Mouse (Mus musculus) heart, embryonic 15.5 days (tissue): Measurements from ENCODE around the gene Tcte1. TPM values are rescaled to one million over a fixed set of nuclear protein-coding genes. Genes with fewer than 3 reads are reported as not detected.

Experiments
- ATAC-seq: fragments of 200-750 bp; cut with Nextera tagmentation; replicated peaks from 2 replicates; pipeline ENCODE4 v1.8.0; 2017; ENCODE audit warnings: low read depth, moderate TSS enrichment; ENCODE audit not compliant: insufficient number of reproducible peaks, insufficient read depth, low FRiP score
- H3K27ac ChIP-seq: fragments of 300-500 bp; sonication (generic); 2 replicates; pipeline ENCODE4 v1.5.1; 2015; ENCODE audit warnings: mild to moderate bottlenecking, inconsistent platforms
- H3K27me3 ChIP-seq: fragments of 300-500 bp; sonication (generic); 2 replicates; pipeline ENCODE4 v1.6.1; 2015; ENCODE audit warnings: inconsistent platforms
- H3K36me3 ChIP-seq: fragments of 300-500 bp; sonication (generic); 2 replicates; pipeline ENCODE4 v1.6.1; 2015; ENCODE audit warnings: mild to moderate bottlenecking, inconsistent platforms
- H3K4me1 ChIP-seq: fragments of 300-500 bp; sonication (generic); replicated peaks from 2 replicates; pipeline ENCODE4 v1.6.1; 2015; ENCODE audit warnings: inconsistent platforms
- H3K4me2 ChIP-seq: fragments of 300-500 bp; sonication (generic); 2 replicates; pipeline ENCODE4 v1.6.1; 2015; ENCODE audit warnings: inconsistent platforms, mild to moderate bottlenecking, moderate library complexity
- H3K4me3 ChIP-seq: fragments of 300-500 bp; sonication (generic); 2 replicates; pipeline ENCODE4 v1.5.1; 2015; ENCODE audit warnings: mild to moderate bottlenecking, inconsistent platforms
- H3K9ac ChIP-seq: fragments of 300-500 bp; sonication (generic); 2 replicates; pipeline ENCODE4 v1.6.1; 2015; ENCODE audit warnings: mild to moderate bottlenecking, inconsistent platforms
- H3K9me3 ChIP-seq: fragments of 300-500 bp; sonication (generic); replicated peaks from 2 replicates; pipeline ENCODE4 v1.6.1; 2016; ENCODE audit warnings: inconsistent platforms
- WGBS: fragments of 180-500 bp; shearing (Covaris S2); methylation state at CpG from one replicate; pipeline ENCODE4 v1.1.7; 2015; ENCODE audit warnings: mixed read lengths; 5-methylcytosine and 5-hydroxymethylcytosine counted together
- polyA plus RNA-seq: library from polyadenylated mRNA; unstranded; fragments of >200 nt; fragmentation: Nextera tagmentation; extraction: Ambion mirVana; gene quantifications from 2 replicates; pipeline ENCODE4 v1.2.1, GENCODE M21; 2015

Tcte1 gene
- polyA plus RNA-seq, 1 experiment from 2014 or later: 0.16 TPM

DNA sequence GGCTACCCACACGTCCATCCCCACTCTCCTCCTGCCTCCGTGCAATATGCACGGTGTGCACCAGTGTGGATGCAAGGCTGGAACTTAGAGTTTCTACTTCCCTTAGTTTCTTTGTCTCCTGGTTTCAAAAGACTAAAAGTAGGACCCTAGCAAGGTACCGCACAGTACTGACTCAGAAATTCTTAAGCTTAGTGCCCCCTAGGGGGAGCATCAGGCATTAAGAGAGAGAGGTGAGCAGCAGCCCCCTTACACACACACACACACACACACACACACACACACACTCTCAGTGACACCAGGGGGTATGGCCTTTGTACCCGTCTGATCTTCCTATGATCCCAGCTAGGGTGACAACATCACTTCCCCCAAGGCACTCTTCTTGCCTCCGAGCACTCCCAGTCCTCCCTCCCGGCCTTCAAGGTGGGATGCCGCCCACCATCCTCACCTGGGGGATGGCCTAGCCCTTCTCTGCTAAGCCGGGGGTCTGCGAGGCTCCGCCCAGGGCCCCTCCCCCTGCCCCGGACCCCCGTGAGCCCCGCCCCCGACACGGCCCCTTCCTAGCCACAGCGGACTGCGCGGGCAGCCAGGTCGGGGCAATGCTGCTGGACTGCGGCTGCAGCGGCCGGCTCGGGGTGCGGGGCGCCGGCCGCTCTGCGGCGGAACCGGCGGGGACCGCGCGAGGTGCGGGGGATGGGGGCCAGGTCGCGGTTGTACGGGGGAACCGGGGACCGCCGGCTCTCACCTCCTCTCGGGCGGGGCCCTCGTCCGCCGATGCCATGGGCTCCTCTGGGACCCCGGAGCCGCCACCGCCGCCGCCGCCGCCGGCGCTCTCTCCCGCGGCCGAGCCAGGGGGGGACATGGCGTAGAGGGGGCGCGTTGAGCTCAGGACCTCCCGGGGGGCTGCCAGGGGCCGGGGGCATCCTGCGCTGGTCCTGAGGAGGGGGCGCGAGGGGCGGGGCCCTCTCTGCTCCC is 25.6 kb downstream of the Tcte1 start:
- peak overlapping the region; percentile 62 for H3K4me3 ChIP-seq
- H3K27me3 ChIP-seq: peaks cover 78% of the 10 kb centered on the region
- 3% methylated on average over 40 of the region's 68 CpGs for WGBS
- H3K27ac ChIP-seq: no peak overlapping the region
- H3K9me3 ChIP-seq: no peaks in the 10 kb centered on the region
- peaks cover 39% of the 10 kb centered on the region for H3K4me1 ChIP-seq
- 0 out of 2 replicates have a peak, but pooled peaks have one; percentile 14 for ATAC-seq
- peak overlapping the region; percentile 97 for H3K4me2 ChIP-seq
- H3K36me3 ChIP-seq: no peaks in the 10 kb centered on the region
- H3K9ac ChIP-seq: peak overlapping the region; percentile 56

DNA sequence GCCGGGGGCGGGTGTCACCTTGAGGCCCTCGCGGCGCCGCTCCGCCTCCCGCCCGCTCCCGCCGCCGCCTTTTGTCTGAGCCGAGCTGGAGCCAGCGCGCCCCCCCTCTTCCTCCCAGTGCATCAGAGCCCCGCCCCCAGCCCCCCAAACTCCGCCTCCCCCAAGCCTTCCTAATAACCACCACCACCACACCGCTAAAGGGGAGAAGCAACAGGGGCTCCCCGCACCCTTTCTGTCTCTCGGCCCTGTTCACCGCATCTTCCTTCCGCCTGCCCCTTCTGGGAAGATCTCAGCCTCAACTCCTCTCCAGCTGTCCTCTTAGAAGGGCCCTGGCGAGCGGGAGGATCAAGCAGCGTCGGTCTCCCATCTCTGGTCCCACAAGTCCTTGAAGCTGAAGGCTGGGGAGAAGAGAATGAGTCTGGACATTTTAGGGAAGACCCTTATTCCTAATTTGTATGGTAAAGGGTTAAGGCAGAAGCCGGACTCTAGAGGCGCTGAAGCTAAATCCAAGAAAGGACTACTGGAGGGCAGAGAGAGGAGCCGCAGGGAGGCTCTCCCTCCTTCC is 26.5 kb downstream of the Tcte1 start, which contains the start of gene Tmem151b:
Gene Tmem151b (minus strand): TSS at position 61 of the 565 bp plus-strand sequence.
- Histone ChIP-seq H3K36me3 (no peaks in the 10 kb centered on the region), H3K4me3 (peak within 1 kb of the TSS; percentile 62), H3K4me1 (peaks cover 34% of the 10 kb centered on the region), H3K4me2 (peak within 1 kb of the TSS; percentile 97), H3K9me3 (no peaks in the 10 kb centered on the region), H3K9ac (peak within 1 kb of the TSS; percentile 56), H3K27me3 (peaks cover 76% of the 10 kb centered on the region), H3K27ac (no peak within 1 kb of the TSS)
- WGBS: under 1% methylated on average over 28 of the region's 29 CpGs
- no peak; the same call in 1 of the 2 replicates for ATAC-seq

DNA sequence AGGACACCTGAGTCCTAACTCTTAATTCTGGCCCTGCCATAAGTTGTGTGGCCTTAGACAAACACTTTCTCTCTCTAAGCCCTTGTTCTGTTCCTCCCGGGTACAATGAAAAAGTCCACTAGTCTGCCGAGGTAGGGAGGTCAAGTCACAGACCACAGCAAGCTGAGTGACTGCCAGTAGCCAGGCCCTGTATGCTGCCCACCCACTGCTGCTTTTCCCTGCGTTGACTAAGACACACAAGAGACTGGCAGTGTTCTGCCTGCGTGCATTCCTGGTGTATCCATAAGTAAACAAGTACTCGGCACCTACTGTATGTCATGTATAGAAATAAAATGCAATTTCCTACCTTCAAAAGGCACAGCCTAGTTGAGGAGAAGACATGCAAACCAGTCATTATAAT is 27.0 kb downstream of the Tcte1 start:
- Histone ChIP-seq H3K4me3 (0 out of 2 replicates have a peak overlapping the region, but pooled peaks have one; percentile 62), H3K9me3 (no peaks in the 10 kb centered on the region), H3K27ac (no peak overlapping the region), H3K36me3 (no peaks in the 10 kb centered on the region), H3K4me2 (peak overlapping the region; percentile 97), H3K4me1 (peaks cover 28% of the 10 kb centered on the region), H3K9ac (no peak overlapping the region), H3K27me3 (peaks cover 71% of the 10 kb centered on the region)
- ATAC-seq: no peak
- 32% methylated on average over 5 of the region's 5 CpGs for WGBS

DNA sequence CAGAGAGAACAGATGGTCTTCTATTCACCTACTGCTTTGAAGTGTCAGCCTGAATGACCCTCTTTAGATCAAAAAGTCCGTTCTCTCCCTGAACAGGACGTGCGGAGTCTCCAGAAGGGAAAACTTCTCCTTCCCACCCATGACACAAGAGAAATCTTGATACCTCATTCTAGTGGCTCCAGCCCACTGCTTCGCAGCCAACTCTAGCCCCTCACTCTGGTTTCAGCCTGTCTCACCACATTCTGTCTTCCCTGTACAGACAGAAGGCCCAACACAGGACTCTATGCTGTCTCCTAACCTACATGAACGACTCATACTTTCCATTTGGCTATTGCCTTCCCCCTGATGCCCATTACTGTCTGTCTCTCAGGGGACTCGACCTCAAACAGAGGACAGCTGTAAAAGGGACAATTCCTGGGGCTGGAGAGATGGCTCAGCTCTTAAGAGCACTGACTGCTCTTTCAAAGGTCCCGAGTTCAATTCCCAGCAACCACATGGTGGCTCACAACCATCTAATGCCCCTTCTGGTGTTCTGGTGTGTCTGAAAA is 28.1 kb downstream of the Tcte1 start:
- H3K27ac ChIP-seq: no peak overlapping the region
- no peaks in the 10 kb centered on the region for H3K9me3 ChIP-seq
- peaks cover 62% of the 10 kb centered on the region for H3K27me3 ChIP-seq
- 58% methylated on average over 7 of the region's 7 CpGs for WGBS
- no peak overlapping the region for H3K4me2 ChIP-seq
- H3K4me3 ChIP-seq: no peak overlapping the region
- ATAC-seq: no peak
- H3K36me3 ChIP-seq: no peaks in the 10 kb centered on the region
- no peak overlapping the region for H3K9ac ChIP-seq
- H3K4me1 ChIP-seq: peaks cover 25% of the 10 kb centered on the region

DNA sequence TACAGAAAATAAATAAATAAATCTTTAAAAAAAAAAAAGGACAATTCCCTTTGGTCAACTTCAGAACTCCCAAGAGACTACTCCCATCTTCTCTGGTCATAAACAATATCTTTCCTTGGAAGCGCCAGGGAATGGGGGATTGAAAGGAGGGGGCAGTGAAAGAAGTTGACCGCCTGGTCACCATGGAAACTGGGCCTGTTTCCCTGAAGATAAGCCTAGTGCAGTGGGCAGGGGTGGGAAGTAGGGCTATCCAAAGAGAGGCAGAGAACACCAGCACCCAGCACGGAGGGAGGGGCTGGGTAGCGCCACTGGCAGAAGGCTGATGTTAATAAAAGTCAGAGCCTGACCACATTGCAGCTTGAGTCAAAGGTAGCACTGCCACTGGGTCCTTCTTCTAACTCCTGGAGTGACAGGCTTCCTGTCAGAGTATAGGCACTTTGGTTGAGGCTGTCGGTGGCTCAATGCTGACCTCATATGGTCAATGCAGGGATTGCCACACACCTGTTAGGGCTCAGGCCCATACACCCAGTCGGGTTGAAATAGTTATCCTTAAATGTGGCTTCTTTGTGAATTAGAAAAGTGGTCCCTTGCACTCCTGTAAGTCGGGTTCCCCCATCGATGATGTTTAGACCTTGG is 28.7 kb downstream of the Tcte1 start:
- Histone ChIP-seq H3K27me3 (peaks cover 62% of the 10 kb centered on the region), H3K9ac (no peak overlapping the region)
- no peak for ATAC-seq

DNA sequence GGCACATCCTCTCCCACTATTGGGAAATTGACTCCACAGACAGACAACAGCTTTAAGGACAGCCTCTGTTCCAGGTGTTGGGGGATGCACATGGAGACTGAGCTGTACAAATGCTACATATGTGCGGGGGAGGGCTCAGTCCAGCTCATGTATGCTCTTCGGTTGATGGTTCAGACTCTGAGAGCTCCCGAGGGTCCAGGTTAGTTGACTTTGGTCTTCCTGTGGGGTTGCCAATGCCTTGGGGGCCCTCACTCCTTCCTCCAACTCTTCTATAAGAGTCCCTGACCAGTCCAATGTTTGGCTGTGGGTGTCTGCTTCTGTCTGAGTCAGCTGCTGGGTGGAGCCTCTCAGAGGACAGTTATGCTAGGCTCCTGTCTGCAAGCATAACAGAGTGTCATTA is 29.8 kb downstream of the Tcte1 start:
- 78% methylated on average over 3 of the region's 3 CpGs for WGBS
- H3K9me3 ChIP-seq: no peaks in the 10 kb centered on the region
- no peak overlapping the region for H3K4me2 ChIP-seq
- H3K36me3 ChIP-seq: no peaks in the 10 kb centered on the region
- no peak overlapping the region for H3K9ac ChIP-seq
- H3K27me3 ChIP-seq: peaks cover 55% of the 10 kb centered on the region
- no peak overlapping the region for H3K4me3 ChIP-seq
- peaks cover 38% of the 10 kb centered on the region for H3K4me1 ChIP-seq
- ATAC-seq: no peak
- no peak overlapping the region for H3K27ac ChIP-seq

More for the DNA sequence above, 28.7 kb downstream of the Tcte1 start:
- no peaks in the 10 kb centered on the region for H3K9me3 ChIP-seq
- WGBS: 6% methylated on average over 8 of the region's 8 CpGs
- H3K4me3 ChIP-seq: no peak overlapping the region
- H3K27ac ChIP-seq: no peak overlapping the region
- no peaks in the 10 kb centered on the region for H3K36me3 ChIP-seq
- H3K4me2 ChIP-seq: no peak overlapping the region
- H3K4me1 ChIP-seq: peaks cover 28% of the 10 kb centered on the region

DNA sequence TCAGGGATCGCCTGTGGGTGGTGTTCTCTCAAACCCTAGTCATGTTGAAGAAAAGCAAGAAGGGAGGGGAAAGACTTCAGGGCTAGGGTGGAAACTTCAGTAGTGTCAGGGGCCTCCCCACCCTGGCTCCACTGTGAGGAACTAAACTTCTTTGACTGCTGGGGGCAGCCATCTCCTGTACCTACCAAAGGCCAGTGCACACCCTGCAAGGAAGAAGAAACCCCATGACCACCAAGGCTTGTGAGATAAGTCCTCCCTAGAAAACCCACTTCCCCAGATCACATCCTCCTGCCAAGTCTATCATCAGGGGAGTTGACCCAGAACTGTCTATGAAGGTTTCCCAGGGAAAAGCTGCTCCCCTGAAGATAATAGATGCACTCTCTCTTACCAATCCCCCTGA is 31.2 kb downstream of the Tcte1 start:
- Histone ChIP-seq H3K36me3 (no peaks in the 10 kb centered on the region), H3K27ac (no peak overlapping the region)
- no peak for ATAC-seq

DNA sequence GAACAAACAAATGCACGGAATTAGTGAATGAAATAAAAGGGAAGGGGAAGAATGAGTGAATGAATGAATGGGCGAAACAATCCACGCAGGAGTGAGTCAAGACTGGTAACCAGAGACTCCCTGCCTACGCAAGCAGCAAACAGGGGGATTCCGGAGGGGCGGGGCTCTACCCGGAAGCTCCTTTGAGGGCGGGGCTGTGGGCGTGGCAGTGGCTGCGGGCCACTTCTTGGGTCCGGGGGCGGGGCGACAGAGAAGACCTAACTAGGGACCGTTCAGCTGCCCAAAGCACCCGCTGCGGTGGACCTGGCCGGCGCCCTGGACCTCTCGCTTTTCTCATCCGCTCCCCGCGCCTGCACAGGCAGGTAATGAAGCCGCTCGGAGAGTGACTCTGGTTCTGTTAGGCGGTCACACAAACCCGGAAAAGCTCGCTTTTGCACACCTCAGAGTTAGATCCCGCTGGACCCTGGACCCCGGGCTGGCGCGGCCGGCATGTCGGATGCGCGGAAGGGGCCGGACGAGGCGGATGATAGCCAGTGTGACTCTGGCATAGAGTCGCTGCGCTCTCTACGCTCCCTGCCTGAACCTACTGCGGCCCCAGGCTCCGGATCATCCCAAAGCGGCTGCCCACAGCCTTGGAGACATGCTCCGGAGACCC is 32.3 kb downstream of the Tcte1 start, which contains the start of gene Nfkbie:
Gene Nfkbie (plus strand): TSS at position 252 of the 655 bp plus-strand sequence.
- Histone ChIP-seq H3K9ac (peak within 1 kb of the TSS; percentile 62), H3K4me2 (peak within 1 kb of the TSS; percentile 77), H3K4me1 (peaks cover 26% of the 10 kb centered on the region), H3K4me3 (peak within 1 kb of the TSS; percentile 51), H3K27ac (no peak within 1 kb of the TSS), H3K36me3 (no peaks in the 10 kb centered on the region), H3K27me3 (peaks cover 37% of the 10 kb centered on the region), H3K9me3 (no peaks in the 10 kb centered on the region)
- ATAC-seq: peak; percentile 84
- WGBS: 0% methylated on average over 45 of the region's 45 CpGs

More for the DNA sequence above, 31.2 kb downstream of the Tcte1 start:
- Histone ChIP-seq H3K4me2 (no peak overlapping the region), H3K27me3 (peaks cover 46% of the 10 kb centered on the region), H3K9me3 (no peaks in the 10 kb centered on the region), H3K4me3 (no peak overlapping the region), H3K4me1 (peaks cover 35% of the 10 kb centered on the region), H3K9ac (no peak overlapping the region)
- 39% methylated on average over 1 of the region's 1 CpGs for WGBS

DNA sequence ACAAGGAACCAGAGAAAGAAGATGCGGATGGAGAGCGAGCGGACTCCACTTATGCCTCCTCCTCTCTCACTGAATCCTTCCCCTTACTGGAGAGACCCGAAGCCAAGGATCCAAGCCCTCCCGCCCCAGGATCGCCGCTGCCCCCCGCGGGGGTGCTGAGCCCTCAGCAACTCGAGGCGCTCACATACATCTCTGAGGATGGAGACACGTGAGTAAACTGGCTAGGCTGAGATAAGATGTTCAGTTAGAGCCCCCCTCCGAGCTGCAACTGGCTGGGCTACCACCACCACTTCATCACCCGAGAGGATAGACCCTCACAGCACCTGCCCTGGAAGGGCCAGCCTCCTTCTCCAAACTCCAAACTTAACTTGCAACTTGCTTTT is 32.9 kb downstream of the Tcte1 start:
- peaks cover 33% of the 10 kb centered on the region for H3K27me3 ChIP-seq
- H3K9me3 ChIP-seq: no peaks in the 10 kb centered on the region
- H3K4me1 ChIP-seq: peaks cover 26% of the 10 kb centered on the region
- no peaks in the 10 kb centered on the region for H3K36me3 ChIP-seq
- H3K27ac ChIP-seq: no peak overlapping the region
- WGBS: 1% methylated on average over 14 of the region's 14 CpGs
- H3K4me2 ChIP-seq: peak overlapping the region; percentile 77
- H3K9ac ChIP-seq: peak overlapping the region; percentile 62
- no peak for ATAC-seq
- H3K4me3 ChIP-seq: peak overlapping the region; percentile 51

DNA sequence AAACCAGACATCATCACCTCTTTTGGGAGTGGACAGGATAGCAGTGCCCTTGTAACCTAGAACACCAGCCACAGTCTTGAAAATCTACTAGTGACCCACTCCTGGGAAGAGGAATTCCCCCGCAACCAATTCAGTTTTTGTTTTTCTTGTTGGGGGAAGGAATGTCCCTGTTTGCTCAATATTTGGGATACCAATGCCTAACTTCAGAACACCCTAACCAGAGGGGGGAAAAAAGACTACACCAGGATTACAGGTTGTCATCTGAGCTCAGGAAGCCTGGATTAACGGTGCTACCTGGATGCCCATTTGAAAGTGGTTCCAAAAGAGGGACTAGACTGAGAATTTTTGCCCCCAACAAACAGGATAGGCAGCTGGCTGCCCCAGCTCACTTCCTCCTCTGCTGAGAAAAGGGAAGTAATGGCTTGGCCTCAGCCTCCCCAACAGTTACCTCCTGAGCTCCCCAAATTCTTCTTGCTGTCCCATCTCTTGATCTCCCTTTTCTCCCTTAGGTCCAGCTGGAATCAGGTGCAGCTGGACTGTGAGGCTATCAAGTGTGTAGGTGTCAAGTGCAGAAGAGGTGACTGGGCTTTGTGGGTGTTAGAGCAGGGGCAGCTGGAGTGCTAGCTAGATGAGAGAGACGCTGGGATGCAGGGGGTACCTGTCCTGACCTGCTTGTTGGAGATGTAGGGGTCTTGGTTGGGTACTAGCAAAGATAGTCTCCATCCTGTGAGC is 33.4 kb downstream of the Tcte1 start:
- no peak for ATAC-seq

More for the DNA sequence above, 33.4 kb downstream of the Tcte1 start:
- Histone ChIP-seq H3K9ac (peak overlapping the region; percentile 62; the same call in 1 of the 2 replicates), H3K27ac (no peak overlapping the region), H3K4me3 (peak overlapping the region; percentile 51), H3K9me3 (no peaks in the 10 kb centered on the region), H3K36me3 (no peaks in the 10 kb centered on the region), H3K4me1 (peaks cover 26% of the 10 kb centered on the region), H3K4me2 (peak overlapping the region; percentile 77), H3K27me3 (peaks cover 28% of the 10 kb centered on the region)
- 57% methylated on average over 3 of the region's 3 CpGs for WGBS
